Mouse (Mus musculus) bone marrow, adult 2 months (tissue): ENCODE measurements around the gene Egfl7. TPM values are rescaled to one million over a fixed set of nuclear protein-coding genes. Genes with fewer than 3 reads are reported as not detected.
A peak's percentile ranks its signal among the peaks of the same experiment; 100 is the strongest.

ENCODE experiments used
- H3K27ac ChIP-seq: fragments of 200-500 bp; 2 replicates; pipeline ENCODE4 v1.5.1; 2012; ENCODE audit warnings: low read depth, mild to moderate bottlenecking, control low read depth, inconsistent platforms, low read length; ENCODE audit not compliant: control insufficient read depth, poor library complexity, insufficient read depth
- H3K4me1 ChIP-seq: fragments of 200-500 bp; 2 replicates; pipeline ENCODE4 v1.6.1; 2011; ENCODE audit warnings: low read length; ENCODE audit not compliant: control insufficient read depth, insufficient read depth
- H3K4me3 ChIP-seq: fragments of 200-500 bp; replicated peaks from 2 replicates; pipeline ENCODE3; 2011; ENCODE audit warnings: mild to moderate bottlenecking, low read depth, low read length, control low read depth; ENCODE audit not compliant: control insufficient read depth
- CTCF ChIP-seq: fragments of 200-500 bp; IDR thresholded peaks from 2 replicates; pipeline ENCODE4 v1.5.1; 2011; ENCODE audit warnings: low read length, control low read depth; ENCODE audit not compliant: control insufficient read depth, insufficient read depth
- POLR2A ChIP-seq: fragments of 200-500 bp; IDR thresholded peaks from 2 replicates; pipeline ENCODE4 v1.6.1; 2011; ENCODE audit warnings: low read depth, mild to moderate bottlenecking, control low read depth, low read length, borderline replicate concordance; ENCODE audit not compliant: control insufficient read depth
- WGBS: fragments of 180-500 bp; shearing (Covaris S2); methylation state at CpG from one replicate; pipeline ENCODE4 v1.1.7; 2018; 5-methylcytosine and 5-hydroxymethylcytosine counted together
- polyA plus RNA-seq: library from polyadenylated mRNA; stranded (reverse); fragments of >200 nt; gene quantifications from 2 replicates; pipeline ENCODE4 v1.2.4, GENCODE M21; 2011; ENCODE audit warnings: low replicate concordance; ENCODE audit not compliant: missing spikeins, insufficient read depth, insufficient read length

The Egfl7 gene
- polyA plus RNA-seq, 1 experiment = 128 TPM

DNA sequence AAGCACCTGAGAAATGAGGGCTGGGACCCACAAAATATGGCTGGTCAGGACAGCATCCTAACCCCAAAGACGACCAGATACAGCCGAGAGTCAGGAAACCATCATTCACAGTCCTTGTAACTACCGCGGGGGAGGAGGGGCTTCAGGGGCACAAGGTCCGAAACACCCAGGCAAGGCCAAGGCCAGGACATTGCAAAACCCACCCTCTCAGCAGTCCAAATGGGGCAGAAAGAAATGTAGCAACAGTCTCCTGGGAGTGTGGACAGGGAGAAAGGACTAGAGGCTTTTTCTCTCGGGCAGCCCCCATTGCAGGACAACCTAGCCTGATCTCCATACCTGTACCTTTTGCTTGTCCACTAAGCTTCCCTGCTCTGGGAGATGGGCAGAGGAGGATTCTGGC, 23.3 kb downstream of the Egfl7 start:
- TF ChIP-seq POLR2A (no peak), CTCF (no peak)
- H3K4me3 ChIP-seq = peak overlapping the region; percentile 93
- 5% methylated on average over 6 of the region's 6 CpGs for WGBS
- peak overlapping the region; percentile 100 for H3K27ac ChIP-seq
- H3K4me1 ChIP-seq = peaks cover 8% of the 10 kb centered on the region

GRCm38 (mm10) chr2:26603720-26604671, 24.2 kb downstream of the Egfl7 start, which contains the start of gene Agpat2:
TSS of gene Agpat2 (minus strand) at chr2:26604417.
- 1% methylated on average over 98 of the region's 103 CpGs for WGBS
- TF ChIP-seq CTCF (peak; percentile 35; the same call in 1 of the 2 replicates), POLR2A (peak; percentile 71)
- peak within 1 kb of the TSS; percentile 100 for H3K27ac ChIP-seq
- peak within 1 kb of the TSS; percentile 93 for H3K4me3 ChIP-seq
- H3K4me1 ChIP-seq = peaks cover 8% of the 10 kb centered on the region

DNA sequence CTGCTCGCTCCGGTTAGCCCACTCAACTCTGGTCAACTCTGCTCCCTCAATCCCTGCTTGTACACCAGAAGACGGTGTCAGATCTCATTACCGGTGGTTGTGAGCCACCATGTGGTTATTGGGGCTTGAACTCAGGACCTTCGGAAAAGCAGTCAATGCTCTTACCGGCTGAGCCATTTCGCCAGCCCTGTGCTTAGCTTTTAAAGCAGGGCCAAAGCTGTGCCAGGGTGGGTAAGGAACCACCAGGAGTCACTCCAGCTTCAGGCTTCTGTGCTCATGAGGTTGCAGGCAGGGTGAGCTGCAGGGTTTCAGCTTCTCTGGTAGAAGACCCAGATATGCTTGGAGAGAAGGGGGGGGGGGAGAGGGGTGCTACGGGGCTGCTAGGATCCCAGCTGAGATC, 25.5 kb downstream of the Egfl7 start:
- TF ChIP-seq CTCF = no peak
- TF ChIP-seq POLR2A = no peak
- Histone ChIP-seq H3K27ac (no peak overlapping the region), H3K4me3 (no peak overlapping the region), H3K4me1 (peaks cover 5% of the 10 kb centered on the region; the same call in 1 of the 2 replicates)
- whole genome bisulfite sequencing = 64% methylated on average over 8 of the region's 8 CpGs

GRCm38 (mm10) chr2:26606579-26606978, 26.8 kb downstream of the Egfl7 start:
- TF ChIP-seq CTCF (no peak), POLR2A (no peak)
- H3K4me1 ChIP-seq = peaks cover 5% of the 10 kb centered on the region; the same call in 1 of the 2 replicates
- WGBS = 22% methylated on average over 3 of the region's 3 CpGs
- H3K27ac ChIP-seq = peak overlapping the region; percentile 94
- no peak overlapping the region for H3K4me3 ChIP-seq

DNA sequence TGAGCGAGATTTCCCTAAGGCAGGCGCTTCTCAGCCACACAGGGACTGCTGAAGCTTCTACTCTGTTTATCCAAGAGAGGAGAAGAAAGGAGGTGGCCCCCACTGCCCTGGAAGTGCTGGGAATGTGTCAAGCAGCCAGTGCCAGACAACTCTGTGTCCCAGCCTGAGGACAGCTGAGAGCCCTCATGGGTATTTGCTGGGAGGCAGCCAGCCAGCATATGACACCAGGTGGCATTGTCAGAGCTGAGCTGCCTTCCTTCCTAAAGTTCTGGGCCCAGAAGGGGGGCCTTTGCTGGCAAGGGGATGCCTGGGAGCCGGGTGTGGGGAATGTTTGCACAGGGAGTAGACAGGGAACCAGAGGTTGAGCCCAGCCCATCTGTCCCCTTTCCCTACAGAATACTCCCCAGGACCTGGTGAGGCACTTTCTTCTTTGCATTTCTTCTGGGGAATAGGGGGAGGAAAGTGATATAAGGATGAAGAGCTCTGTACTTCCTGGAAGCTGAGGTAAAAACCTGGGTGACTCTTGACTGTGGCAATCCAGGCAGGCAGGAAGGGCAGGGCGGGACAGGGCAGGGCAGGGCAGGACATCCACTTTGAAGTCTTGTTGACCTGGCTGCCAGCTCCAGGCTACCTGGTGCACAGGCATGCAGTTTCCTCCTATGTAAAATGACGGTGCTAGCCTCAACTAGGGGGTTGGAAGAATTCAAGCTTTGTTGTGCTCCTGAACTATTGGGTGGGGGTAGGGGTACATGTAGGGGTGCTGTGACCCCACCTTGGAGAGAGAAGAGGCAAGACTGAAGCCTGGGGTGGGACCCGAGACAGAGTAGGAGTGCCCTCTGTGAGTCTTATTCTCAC, 27.5 kb downstream of the Egfl7 start:
- WGBS = 27% methylated on average over 6 of the region's 6 CpGs
- Histone ChIP-seq H3K4me3 (no peak overlapping the region), H3K27ac (peak overlapping the region; percentile 94), H3K4me1 (peaks cover 5% of the 10 kb centered on the region; the same call in 1 of the 2 replicates)
- TF ChIP-seq POLR2A (no peak), CTCF (no peak)

DNA sequence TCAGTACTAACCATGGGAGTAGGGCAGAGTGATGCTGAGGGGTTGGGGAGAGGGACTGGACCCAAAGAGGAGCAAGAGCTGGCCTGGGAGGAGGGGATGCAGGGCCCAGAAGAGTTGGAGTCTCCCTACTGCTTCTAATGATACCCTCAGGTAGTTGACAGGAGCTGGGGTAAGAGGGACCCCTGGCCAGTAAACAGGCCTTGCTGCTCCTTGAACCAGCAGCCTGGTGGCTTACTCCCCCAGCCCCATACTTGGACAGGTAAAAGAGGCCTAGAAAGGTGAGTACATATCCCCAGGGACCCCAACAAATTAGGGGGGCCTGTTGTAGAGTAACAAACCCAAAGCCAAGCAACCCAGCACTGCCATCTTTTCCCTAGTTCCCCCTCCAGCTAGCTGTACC, 29.0 kb downstream of the Egfl7 start:
- no peak overlapping the region for H3K4me3 ChIP-seq
- H3K4me1 ChIP-seq = peaks cover 5% of the 10 kb centered on the region; the same call in 1 of the 2 replicates
- H3K27ac ChIP-seq = no peak overlapping the region
- TF ChIP-seq POLR2A (no peak), CTCF (no peak)

DNA sequence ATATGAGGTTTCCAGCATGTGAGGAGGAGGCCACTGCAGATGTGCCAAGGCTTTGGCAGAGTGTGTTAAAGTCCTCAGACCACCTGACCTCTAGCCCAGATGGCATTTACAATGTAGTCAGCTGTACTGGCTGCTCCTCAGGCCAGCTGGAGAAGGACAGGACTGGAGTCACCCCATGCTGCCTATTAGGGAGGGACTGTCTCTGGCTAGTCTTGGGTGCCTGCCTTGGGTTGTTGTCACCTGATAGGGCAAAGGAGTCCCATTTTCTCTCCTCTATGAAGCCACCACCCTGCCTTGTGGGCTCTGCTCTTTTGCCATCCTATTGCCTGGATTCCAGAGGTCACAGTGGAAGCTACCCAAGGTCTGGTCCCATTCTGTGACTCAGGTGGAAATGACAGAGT, 29.4 kb downstream of the Egfl7 start:
- Histone ChIP-seq H3K4me1 (peaks cover 5% of the 10 kb centered on the region; the same call in 1 of the 2 replicates), H3K4me3 (no peak overlapping the region), H3K27ac (no peak overlapping the region)
- TF ChIP-seq CTCF (no peak), POLR2A (no peak)

DNA sequence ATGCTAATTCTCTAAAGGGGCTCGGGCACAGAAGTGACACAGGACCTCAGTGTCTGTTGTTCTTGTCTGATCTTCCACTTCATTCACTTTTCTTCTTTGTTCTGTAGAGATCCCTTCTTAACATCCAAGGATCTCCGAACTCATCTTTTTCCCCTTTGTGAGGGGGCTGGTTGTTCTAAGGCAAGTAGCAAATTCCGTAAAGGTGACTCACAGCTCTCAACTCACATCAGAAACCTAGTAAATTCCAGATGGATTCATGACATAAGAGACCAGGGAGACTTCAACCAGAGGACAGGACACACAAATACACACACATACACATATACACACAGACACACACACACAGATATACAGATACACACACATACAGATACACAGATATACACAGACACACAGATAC, 30.7 kb downstream of the Egfl7 start:
- no peak overlapping the region for H3K27ac ChIP-seq
- H3K4me1 ChIP-seq = peaks cover 5% of the 10 kb centered on the region; the same call in 1 of the 2 replicates
- 84% methylated on average over 3 of the region's 3 CpGs for whole genome bisulfite sequencing
- TF ChIP-seq CTCF (no peak), POLR2A (no peak)
- no peak overlapping the region for H3K4me3 ChIP-seq
